Mouse (Mus musculus) midbrain, embryonic 16.5 days (tissue): ENCODE results near the gene Lrrc7. TPM values are rescaled to one million over a fixed set of nuclear protein-coding genes. Genes with fewer than 3 reads are reported as not detected.

Source experiments
- ATAC-seq: fragments of 200-750 bp; cut with Nextera tagmentation; 2 replicates; pipeline ENCODE4 v1.8.0; 2017; ENCODE audit warnings: moderate TSS enrichment
- H3K27ac ChIP-seq: fragments of 300-500 bp; sonication (generic); 2 replicates; pipeline ENCODE4 v1.5.1; 2014; ENCODE audit warnings: mild to moderate bottlenecking, low read length, mixed read lengths
- H3K27me3 ChIP-seq: fragments of 300-500 bp; sonication (generic); 2 replicates; pipeline ENCODE4 v1.6.1; 2014; ENCODE audit warnings: low read depth, low read length, mixed read lengths; ENCODE audit not compliant: control insufficient read depth, insufficient read depth
- H3K36me3 ChIP-seq: fragments of 300-500 bp; sonication (generic); 2 replicates; pipeline ENCODE4 v1.6.1; 2014; ENCODE audit warnings: mild to moderate bottlenecking, low read length, moderate library complexity, mixed read lengths; ENCODE audit not compliant: control insufficient read depth, insufficient read depth
- H3K4me1 ChIP-seq: fragments of 300-500 bp; sonication (generic); 2 replicates; pipeline ENCODE4 v1.6.1; 2014; ENCODE audit warnings: mild to moderate bottlenecking, low read length, mixed read lengths; ENCODE audit not compliant: control insufficient read depth, insufficient read depth
- H3K4me2 ChIP-seq: fragments of 300-500 bp; sonication (generic); 2 replicates; pipeline ENCODE4 v1.6.1; 2014; ENCODE audit warnings: mild to moderate bottlenecking, low read length, mixed read lengths
- H3K4me3 ChIP-seq: fragments of 300-500 bp; sonication (generic); 2 replicates; pipeline ENCODE4 v1.5.1; 2014; ENCODE audit warnings: low read depth, mild to moderate bottlenecking, low read length, moderate library complexity, mixed read lengths
- H3K9ac ChIP-seq: fragments of 300-500 bp; sonication (generic); 2 replicates; pipeline ENCODE4 v1.6.1; 2014; ENCODE audit warnings: low read depth, low read length, mixed read lengths
- H3K9me3 ChIP-seq: fragments of 300-500 bp; sonication (generic); replicated peaks from 2 replicates; pipeline ENCODE4 v1.6.1; 2014; ENCODE audit warnings: mild to moderate bottlenecking, low read length, mixed read lengths; ENCODE audit not compliant: control insufficient read depth, poor library complexity, severe bottlenecking
- WGBS: fragments of 180-500 bp; shearing (Covaris S2); extraction: QIAGEN DNeasy Blood & Tissue Kit; methylation state at CpG from one replicate; pipeline ENCODE4 v1.1.7; 2014; 5-methylcytosine and 5-hydroxymethylcytosine counted together
- polyA plus RNA-seq: library from polyadenylated mRNA; unstranded; fragments of >200 nt; fragmentation: Nextera tagmentation; extraction: Ambion mirVana; gene quantifications from 2 replicates; pipeline ENCODE4 v1.2.1, GENCODE M21; 2015

The Lrrc7 gene
- polyA plus RNA-seq, 1 experiment from 2014 or later: 11.2 TPM

DNA sequence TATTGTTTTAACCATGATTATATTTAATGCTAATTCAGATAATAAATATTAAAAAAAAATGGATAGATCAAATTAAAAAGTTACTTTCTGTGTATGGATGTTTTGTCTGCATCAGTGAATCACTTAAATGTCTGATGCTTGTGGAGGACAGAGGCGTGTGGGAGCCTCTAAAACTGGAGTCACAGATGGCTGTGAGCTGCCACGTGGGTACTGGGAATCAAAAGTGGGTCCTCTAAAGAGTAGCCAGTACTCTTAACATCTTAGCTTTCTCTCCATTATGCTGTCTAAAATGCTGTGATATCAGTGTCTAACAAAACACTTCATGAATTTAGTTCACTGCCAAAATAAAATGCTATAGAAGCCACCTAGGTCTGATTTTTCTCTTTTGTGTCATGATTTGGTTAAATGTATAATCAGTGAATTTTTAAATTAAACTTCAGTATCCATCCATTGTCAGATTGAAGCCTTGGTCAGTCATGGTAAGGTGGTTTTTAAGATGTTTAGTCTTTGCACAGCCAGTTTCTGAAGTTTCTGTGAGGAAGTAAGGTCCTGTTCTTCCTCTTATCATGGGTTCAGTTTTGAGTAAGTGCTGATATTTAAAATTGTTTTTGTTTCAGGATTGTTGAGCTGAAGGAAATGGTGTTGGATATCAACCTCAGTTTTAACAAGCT is 501.3 kb downstream of the Lrrc7 start:
- H3K4me1 ChIP-seq: no peaks in the 10 kb centered on the region
- peaks cover 19% of the 10 kb centered on the region for H3K36me3 ChIP-seq
- 92% methylated on average over 2 of the region's 2 CpGs for WGBS
- H3K4me3 ChIP-seq: no peak overlapping the region
- H3K27me3 ChIP-seq: no peaks in the 10 kb centered on the region
- ATAC-seq: no peak
- H3K9me3 ChIP-seq: no peaks in the 10 kb centered on the region
- no peak overlapping the region for H3K9ac ChIP-seq
- no peak overlapping the region for H3K4me2 ChIP-seq
- no peak overlapping the region for H3K27ac ChIP-seq

DNA sequence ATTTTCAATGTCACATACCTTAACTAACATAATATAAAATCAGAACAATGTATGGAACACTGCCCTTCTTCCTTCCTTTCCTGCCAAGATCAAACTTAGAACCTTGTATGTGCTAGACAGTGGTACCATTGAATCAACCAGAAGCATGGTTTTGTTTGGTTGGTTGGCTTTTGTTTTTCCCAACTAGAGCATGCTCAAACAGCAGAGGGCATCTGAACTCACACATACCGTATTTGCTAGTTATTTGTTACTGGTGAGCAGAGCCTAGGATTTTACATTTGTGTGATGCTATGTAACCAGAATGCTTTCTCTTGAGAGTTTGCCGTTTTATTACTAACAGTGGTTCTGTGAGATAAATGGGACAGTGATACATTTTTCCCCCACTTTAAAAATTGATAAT is 512.5 kb downstream of the Lrrc7 start:
- Histone ChIP-seq H3K27ac (no peak overlapping the region), H3K9me3 (no peaks in the 10 kb centered on the region), H3K36me3 (peaks cover 6% of the 10 kb centered on the region; the same call in 1 of the 2 replicates), H3K27me3 (no peaks in the 10 kb centered on the region), H3K4me1 (no peaks in the 10 kb centered on the region), H3K4me3 (no peak overlapping the region), H3K9ac (no peak overlapping the region), H3K4me2 (no peak overlapping the region)
- 80% methylated on average over 2 of the region's 2 CpGs for WGBS
- ATAC-seq: no peak

DNA sequence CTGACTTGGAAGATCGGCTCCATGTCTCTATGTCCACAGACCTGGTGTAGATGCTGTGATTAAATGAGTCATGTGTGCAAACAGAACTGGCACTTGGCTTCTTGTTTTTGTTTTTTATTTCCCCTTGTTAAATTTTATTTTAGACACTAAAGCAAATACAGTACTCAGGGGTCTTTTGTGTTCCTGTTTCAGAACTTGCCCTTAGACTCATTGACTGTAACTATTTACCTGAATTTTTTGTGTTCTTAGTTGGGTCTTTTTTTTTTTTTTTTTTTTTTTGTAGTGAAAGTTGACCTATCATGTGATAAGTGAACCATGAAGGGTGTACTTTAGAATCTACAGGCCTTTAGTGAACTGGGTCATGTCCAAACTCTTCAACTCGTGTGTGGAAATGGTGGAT is 521.3 kb downstream of the Lrrc7 start:
- H3K4me3 ChIP-seq: no peak overlapping the region
- no peak overlapping the region for H3K4me2 ChIP-seq
- H3K27me3 ChIP-seq: no peaks in the 10 kb centered on the region
- peaks cover 8% of the 10 kb centered on the region for H3K4me1 ChIP-seq
- no peaks in the 10 kb centered on the region for H3K9me3 ChIP-seq
- no peak overlapping the region for H3K27ac ChIP-seq
- H3K36me3 ChIP-seq: no peaks in the 10 kb centered on the region
- no peak for ATAC-seq
- no peak overlapping the region for H3K9ac ChIP-seq
- 81% methylated on average over 2 of the region's 2 CpGs for WGBS

DNA sequence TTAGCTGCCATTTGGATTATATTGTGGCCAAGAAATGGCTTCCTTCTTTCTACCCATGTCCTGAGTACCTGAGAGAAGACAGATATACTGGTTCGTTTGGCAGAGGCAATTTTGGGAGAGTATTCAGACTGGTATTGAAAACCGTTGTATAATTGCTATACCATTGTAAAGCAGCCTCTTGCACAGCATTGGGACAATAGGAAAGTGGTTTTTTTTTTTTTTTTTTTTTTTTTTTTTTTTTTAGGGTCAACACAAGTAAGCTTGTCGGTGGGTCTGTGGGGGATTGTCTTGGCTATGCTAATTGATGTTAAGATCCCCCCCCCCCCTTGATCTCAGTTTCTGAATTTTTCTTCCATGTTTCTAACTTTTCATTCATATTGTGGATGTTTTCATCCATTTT is 523.9 kb downstream of the Lrrc7 start:
- Histone ChIP-seq H3K9ac (no peak overlapping the region), H3K27me3 (no peaks in the 10 kb centered on the region), H3K27ac (no peak overlapping the region), H3K4me1 (peaks cover 23% of the 10 kb centered on the region), H3K4me2 (no peak overlapping the region), H3K9me3 (no peaks in the 10 kb centered on the region), H3K4me3 (no peak overlapping the region), H3K36me3 (no peaks in the 10 kb centered on the region)
- 90% methylated on average over 3 of the region's 3 CpGs for WGBS
- no peak for ATAC-seq

DNA sequence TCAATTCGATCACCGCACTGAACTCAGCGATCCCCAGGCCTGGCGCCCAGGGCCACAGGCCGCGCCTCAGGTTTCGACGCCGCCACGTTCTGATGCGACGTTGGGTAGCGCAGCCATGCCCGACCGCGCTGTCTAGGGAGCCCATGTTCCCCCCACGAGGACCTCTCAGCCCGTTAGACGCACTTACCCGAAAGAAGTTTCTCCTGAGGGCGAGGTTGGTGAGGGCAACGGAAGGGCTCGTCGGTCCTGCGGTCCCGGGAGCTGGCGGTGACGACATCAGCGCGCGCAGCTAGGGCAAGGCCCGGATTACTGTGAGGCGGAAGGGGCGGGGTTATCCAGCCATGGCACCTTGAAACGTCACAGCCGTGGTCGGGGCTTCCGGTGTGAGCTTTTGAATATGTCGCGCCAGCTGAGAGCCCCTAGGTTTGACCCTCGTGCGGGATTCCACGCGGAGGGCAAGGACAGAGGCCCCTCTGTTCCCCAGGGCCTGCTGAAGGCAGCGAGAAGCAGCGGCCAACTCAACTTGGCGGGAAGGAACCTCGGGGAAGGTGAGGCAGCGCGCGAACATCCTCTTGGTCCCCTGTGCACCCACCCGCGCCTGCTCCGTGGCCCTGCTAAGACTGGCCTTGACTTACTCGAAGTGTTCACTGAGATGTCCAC is 525.6 kb downstream of the Lrrc7 start, which contains the start of the genes Srsf11 and Lrrc40:
Gene Srsf11 (minus strand): TSS at position 311 of the 660 bp plus-strand sequence.
Gene Lrrc40 (plus strand): TSS at position 334 of the 660 bp plus-strand sequence.
- H3K4me2 ChIP-seq: peak within 1 kb of the TSS; percentile 76
- peak within 1 kb of the TSS; percentile 93 for H3K4me3 ChIP-seq
- H3K9me3 ChIP-seq: no peaks in the 10 kb centered on the region
- WGBS: under 1% methylated on average over 55 of the region's 55 CpGs
- H3K27me3 ChIP-seq: no peaks in the 10 kb centered on the region
- H3K36me3 ChIP-seq: no peaks in the 10 kb centered on the region
- peak within 1 kb of the TSS; percentile 83 for H3K27ac ChIP-seq
- H3K9ac ChIP-seq: peak within 1 kb of the TSS; percentile 91
- ATAC-seq: peak; percentile 97
- peaks cover 30% of the 10 kb centered on the region for H3K4me1 ChIP-seq

DNA sequence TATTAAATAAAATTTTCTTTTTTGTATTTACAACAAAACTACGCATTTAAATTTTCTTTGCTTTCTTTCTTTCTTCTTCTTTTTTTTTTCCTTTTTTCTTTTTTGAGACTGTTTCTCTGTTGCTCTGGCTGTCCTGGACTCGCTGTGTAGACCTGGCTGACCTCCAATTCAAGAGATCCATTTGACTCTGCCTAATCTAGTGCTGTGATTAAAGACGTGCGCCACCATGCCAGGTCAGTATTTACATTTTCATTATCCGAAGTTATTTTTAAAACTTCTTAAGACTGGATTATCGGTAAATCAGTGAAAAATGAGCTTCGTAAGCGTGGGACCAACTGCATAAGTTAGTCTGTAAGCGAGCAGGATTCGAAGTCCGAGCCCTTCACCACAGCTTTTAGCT is 526.2 kb downstream of the Lrrc7 start:
- no peak for ATAC-seq
- Histone ChIP-seq H3K27ac (peak overlapping the region; percentile 83), H3K9ac (peak overlapping the region; percentile 91), H3K9me3 (no peaks in the 10 kb centered on the region), H3K4me2 (peak overlapping the region; percentile 76), H3K36me3 (no peaks in the 10 kb centered on the region), H3K27me3 (no peaks in the 10 kb centered on the region), H3K4me1 (peaks cover 30% of the 10 kb centered on the region), H3K4me3 (peak overlapping the region; percentile 93)
- WGBS: 4% methylated on average over 11 of the region's 11 CpGs
